Mouse (Mus musculus) CH12.LX (cell line): Measurements from ENCODE around the gene Rrp12.

ENCODE experiments used
- CHD2 ChIP-seq: IDR thresholded peaks from 2 replicates; pipeline ENCODE4 v1.6.1; 2011; ENCODE audit warnings: low read length, improper control_type of control experiment
- CTCF ChIP-seq, 2 experiments: IDR thresholded peaks in 1 of 2; conservative IDR thresholded peaks in 1 of 2; 2 replicates each; pipeline ENCODE4 v1.5.1; 2011 to 2012; ENCODE audit warnings: low read depth in 2 of 2, low read length in 2 of 2, improper control_type of control experiment in 1 of 2, inconsistent platforms in 1 of 2, mild to moderate bottlenecking in 1 of 2, moderate library complexity in 1 of 2
- E2F4 ChIP-seq: IDR thresholded peaks from 2 replicates; pipeline ENCODE4 v1.6.1; 2011; ENCODE audit warnings: low read depth, low read length, improper control_type of control experiment; ENCODE audit not compliant: insufficient replicate concordance
- EP300 ChIP-seq: IDR thresholded peaks from 2 replicates; pipeline ENCODE4 v1.6.1; 2011; ENCODE audit warnings: low read length, improper control_type of control experiment
- GABPA ChIP-seq: IDR thresholded peaks from 2 replicates; pipeline ENCODE4 v1.6.1; 2012; ENCODE audit warnings: low read depth, low read length, improper control_type of control experiment, inconsistent platforms; ENCODE audit not compliant: insufficient replicate concordance
- IRF4 ChIP-seq: IDR thresholded peaks from 2 replicates; pipeline ENCODE4 v1.6.1; 2014; ENCODE audit warnings: low read depth, mild to moderate bottlenecking, inconsistent platforms, low read length, improper control_type of control experiment
- MXI1 ChIP-seq: IDR thresholded peaks from 2 replicates; pipeline ENCODE4 v1.6.1; 2011; ENCODE audit warnings: mild to moderate bottlenecking, low read depth, low read length, improper control_type of control experiment
- POLR2A ChIP-seq: IDR thresholded peaks from 2 replicates; pipeline ENCODE4 v1.6.1; 2011; ENCODE audit warnings: low read depth, mild to moderate bottlenecking, improper control_type of control experiment, low read length
- UBTF ChIP-seq: IDR thresholded peaks from 2 replicates; pipeline ENCODE4 v1.6.1; 2012; ENCODE audit warnings: low read depth, mild to moderate bottlenecking, inconsistent platforms, low read length, improper control_type of control experiment, moderate library complexity
- ZC3H11A ChIP-seq: IDR thresholded peaks from 2 replicates; pipeline ENCODE4 v1.6.1; 2012; ENCODE audit warnings: low read depth, mild to moderate bottlenecking, inconsistent platforms, low read length, improper control_type of control experiment
- ZMIZ1 ChIP-seq: IDR thresholded peaks from 2 replicates; pipeline ENCODE4 v1.6.1; 2012; ENCODE audit warnings: low read depth, mild to moderate bottlenecking, inconsistent platforms, low read length, improper control_type of control experiment
- ZNF384 ChIP-seq: IDR thresholded peaks from 2 replicates; pipeline ENCODE4 v1.6.1; 2012; ENCODE audit warnings: low read depth, low read length, improper control_type of control experiment, inconsistent platforms

GRCm38 (mm10) chr19:41857816-41858310, 38.1 kb downstream of the Rrp12 start:
- TF ChIP-seq IRF4 (no peak), ZC3H11A (no peak), ZMIZ1 (no peak), POLR2A (no peak), UBTF (no peak), EP300 (no peak), GABPA (no peak), CHD2 (no peak), CTCF (conservative IDR thresholded peaks at IDR 0.05 in 1 of 2, IDR thresholded peaks at IDR 0.05 in 1 of 2; ENCODE audit: low read depth in 2 of 2, low read length in 2 of 2) (no peak), ZNF384 (no peak), E2F4 (no peak), MXI1 (no peak)
